Mouse (Mus musculus) intestine, embryonic 15.5 days (tissue): ENCODE results near the gene Krt26. TPM values are rescaled to one million over a fixed set of nuclear protein-coding genes. Genes with fewer than 3 reads are reported as not detected.
A peak's percentile ranks its signal among the peaks of the same experiment; 100 is the strongest.

Source experiments
- ATAC-seq: fragments of 200-750 bp; cut with Nextera tagmentation; 2 replicates; pipeline ENCODE4 v1.8.0; 2017; ENCODE audit warnings: moderate TSS enrichment, moderate library complexity
- H3K27ac ChIP-seq: fragments of 300-500 bp; sonication (generic); 2 replicates; pipeline ENCODE4 v1.5.1; 2015; ENCODE audit warnings: mild to moderate bottlenecking, inconsistent platforms
- H3K27me3 ChIP-seq: fragments of 300-500 bp; sonication (generic); replicated peaks from 2 replicates; pipeline ENCODE4 v1.6.1; 2015; ENCODE audit warnings: inconsistent platforms
- H3K36me3 ChIP-seq: fragments of 300-500 bp; sonication (generic); 2 replicates; pipeline ENCODE4 v1.6.1; 2015; ENCODE audit warnings: inconsistent platforms
- H3K4me1 ChIP-seq: fragments of 300-500 bp; sonication (generic); replicated peaks from 2 replicates; pipeline ENCODE4 v1.6.1; 2015; ENCODE audit warnings: inconsistent platforms
- H3K4me2 ChIP-seq: fragments of 300-500 bp; sonication (generic); replicated peaks from 2 replicates; pipeline ENCODE4 v1.6.1; 2015; ENCODE audit warnings: mild to moderate bottlenecking, inconsistent platforms
- H3K4me3 ChIP-seq: fragments of 300-500 bp; sonication (generic); replicated peaks from 2 replicates; pipeline ENCODE4 v1.5.1; 2015; ENCODE audit warnings: inconsistent platforms
- H3K9ac ChIP-seq: fragments of 300-500 bp; sonication (generic); 2 replicates; pipeline ENCODE4 v1.6.1; 2015; ENCODE audit warnings: inconsistent platforms
- H3K9me3 ChIP-seq: fragments of 300-500 bp; sonication (generic); 2 replicates; pipeline ENCODE4 v1.6.1; 2016; ENCODE audit warnings: inconsistent platforms
- WGBS: fragments of 180-500 bp; shearing (Covaris S2); methylation state at CpG from one replicate; pipeline ENCODE4 v1.1.7; 2015; 5-methylcytosine and 5-hydroxymethylcytosine counted together
- polyA plus RNA-seq: library from polyadenylated mRNA; unstranded; fragments of >200 nt; fragmentation: Nextera tagmentation; extraction: Ambion mirVana; gene quantifications from 2 replicates; pipeline ENCODE4 v1.2.1, GENCODE M21; 2015

Krt26 gene
- 0.11 TPM in 1 of 2 replicates, not detected in the other for polyA plus RNA-seq

GRCm38 (mm10) chr11:99337866-99338265, at the start of gene Krt26:
Krt26 (minus strand) TSS chr11:99337966.
- H3K4me3 ChIP-seq: no peak within 1 kb of the TSS
- no peaks in the 10 kb centered on the region for H3K4me1 ChIP-seq
- no peak for ATAC-seq
- WGBS: 92% methylated on average over 11 of the region's 11 CpGs
- H3K27ac ChIP-seq: no peak within 1 kb of the TSS
- no peaks in the 10 kb centered on the region for H3K36me3 ChIP-seq
- H3K9me3 ChIP-seq: no peaks in the 10 kb centered on the region
- no peaks in the 10 kb centered on the region for H3K27me3 ChIP-seq
- no peak within 1 kb of the TSS for H3K9ac ChIP-seq
- H3K4me2 ChIP-seq: no peak within 1 kb of the TSS

DNA sequence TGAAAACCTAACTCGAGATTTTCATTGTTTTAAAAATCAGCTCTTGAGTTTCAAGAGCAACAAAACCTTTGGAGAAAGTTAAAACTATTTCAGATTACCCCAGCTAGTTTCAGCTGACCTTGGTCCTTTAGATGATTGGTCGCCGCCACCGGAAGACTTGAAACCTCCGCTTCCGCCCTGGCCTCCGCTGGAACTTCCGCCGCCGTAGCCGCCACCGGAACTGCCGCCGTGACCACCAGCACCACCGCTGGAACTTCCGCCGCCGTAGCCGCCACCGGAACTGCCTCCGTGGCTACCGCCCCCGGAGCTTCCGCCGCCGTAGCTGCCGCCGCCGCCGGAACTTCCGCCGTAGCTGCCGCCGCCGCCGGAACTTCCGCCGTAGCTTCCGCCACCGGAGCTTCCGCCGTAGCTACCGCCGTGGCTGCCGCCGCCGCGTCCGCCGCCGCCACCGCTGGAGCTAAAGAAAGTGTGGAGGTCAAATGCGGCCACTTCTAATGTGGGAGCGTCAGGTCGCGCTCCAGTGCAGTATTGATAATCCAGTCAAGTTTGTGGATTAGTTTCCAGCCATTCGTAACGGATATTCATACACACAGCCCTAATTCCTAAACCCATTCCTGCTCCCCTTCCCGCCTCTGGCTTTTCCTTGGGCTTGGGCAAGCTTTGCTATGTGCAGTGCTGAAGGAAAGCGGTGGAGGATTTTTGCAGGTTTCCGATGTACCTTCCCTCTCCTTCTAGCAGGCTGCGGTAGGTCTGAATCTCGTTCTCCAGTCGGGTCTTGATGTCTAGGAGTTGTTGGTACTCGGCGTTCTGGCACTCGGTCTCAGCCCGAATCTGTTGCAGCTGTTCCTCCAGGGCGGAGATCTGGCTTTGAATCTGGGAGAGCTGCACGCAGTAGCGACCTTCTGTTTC, 48.3 kb upstream of the Krt26 start:
- whole genome bisulfite sequencing: under 1% methylated on average over 71 of the region's 71 CpGs

DNA sequence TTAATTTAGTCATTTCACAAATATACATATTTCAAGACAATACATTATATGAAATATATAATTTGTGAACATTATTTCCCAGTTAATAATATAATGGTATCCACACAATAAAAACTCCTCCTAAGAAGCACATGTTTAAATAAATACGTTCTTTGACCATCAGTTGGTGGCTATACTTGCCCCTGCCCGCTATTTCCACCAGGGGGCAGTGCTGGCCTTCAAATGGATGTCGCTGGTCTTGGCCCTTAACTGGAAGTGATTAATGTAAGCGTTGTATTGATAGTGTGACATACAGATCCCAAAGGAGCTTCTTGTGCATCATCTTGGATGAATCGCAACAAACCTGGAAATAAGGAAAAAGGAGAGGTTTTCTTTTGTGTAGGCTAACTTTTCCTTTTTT, 41.8 kb upstream of the Krt26 start:
- no peak overlapping the region for H3K9ac ChIP-seq
- no peaks in the 10 kb centered on the region for H3K4me1 ChIP-seq
- 24% methylated on average over 5 of the region's 5 CpGs for WGBS
- H3K9me3 ChIP-seq: no peaks in the 10 kb centered on the region
- no peak overlapping the region for H3K4me3 ChIP-seq
- H3K27ac ChIP-seq: no peak overlapping the region
- no peaks in the 10 kb centered on the region for H3K36me3 ChIP-seq
- 0 out of 2 replicates have a peak, but pooled peaks cover 3% of the 10 kb centered on the region for H3K27me3 ChIP-seq
- no peak overlapping the region for H3K4me2 ChIP-seq
- ATAC-seq: no peak

More for the DNA sequence above, 48.3 kb upstream of the Krt26 start:
- Histone ChIP-seq H3K4me2 (peak overlapping the region; percentile 64), H3K4me3 (peak overlapping the region; percentile 57), H3K4me1 (0 out of 2 replicates have a peak, but pooled peaks cover 4% of the 10 kb centered on the region), H3K9ac (peak overlapping the region; percentile 44), H3K9me3 (no peaks in the 10 kb centered on the region), H3K27me3 (no peaks in the 10 kb centered on the region), H3K27ac (peak overlapping the region; percentile 99), H3K36me3 (no peaks in the 10 kb centered on the region)
- ATAC-seq: peak; percentile 95

- no peak within 1 kb of the TSS for H3K9ac ChIP-seq
- H3K4me1 ChIP-seq: no peaks in the 10 kb centered on the region
- no peak within 1 kb of the TSS for H3K27ac ChIP-seq
- no peak within 1 kb of the TSS for H3K4me2 ChIP-seq
- H3K36me3 ChIP-seq: no peaks in the 10 kb centered on the region
- H3K4me3 ChIP-seq: no peak within 1 kb of the TSS
- WGBS: 82% methylated on average over 13 of the region's 13 CpGs
- no peaks in the 10 kb centered on the region for H3K9me3 ChIP-seq
- 0 out of 2 replicates have a peak, but pooled peaks cover 3% of the 10 kb centered on the region for H3K27me3 ChIP-seq
- ATAC-seq: no peak
Observed at GRCm38 (mm10) chr11:99374803-99375202, 37.0 kb upstream of the Krt26 start, which contains the start of gene Krt28. Krt28 (minus strand) TSS chr11:99374903.

DNA sequence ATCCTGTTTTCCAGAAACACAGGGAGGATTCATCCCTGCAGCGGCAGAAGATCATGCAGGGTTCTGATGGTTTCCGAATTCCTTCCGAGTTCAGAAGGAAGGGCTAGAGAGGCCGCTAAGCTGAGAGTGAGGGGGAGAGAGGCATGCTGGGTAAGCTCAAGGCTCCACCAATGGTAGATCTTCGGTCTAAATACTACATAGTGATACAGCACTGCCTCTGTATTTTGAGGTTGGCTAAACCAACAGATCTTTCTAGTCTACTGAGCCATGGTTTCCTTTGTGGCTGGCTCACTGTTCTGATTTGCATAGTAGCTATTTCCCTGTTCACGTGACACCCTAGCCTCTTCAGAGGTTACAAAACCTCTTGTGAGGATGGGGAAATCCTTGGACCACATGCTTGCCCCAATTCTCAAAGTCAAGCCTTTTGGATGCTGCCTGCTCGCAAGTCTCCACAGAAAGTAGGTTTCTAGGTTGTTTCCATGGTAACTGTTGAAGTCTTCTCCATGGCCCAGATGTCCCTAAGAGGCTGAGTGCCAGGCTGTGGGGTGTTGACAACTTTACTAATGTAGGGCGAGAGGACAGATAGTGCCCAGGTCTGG, 32.2 kb upstream of the Krt26 start:
- 88% methylated on average over 8 of the region's 8 CpGs for WGBS
- H3K4me2 ChIP-seq: no peak overlapping the region
- H3K4me3 ChIP-seq: no peak overlapping the region
- no peaks in the 10 kb centered on the region for H3K9me3 ChIP-seq
- no peaks in the 10 kb centered on the region for H3K27me3 ChIP-seq
- no peak overlapping the region for H3K9ac ChIP-seq
- H3K27ac ChIP-seq: no peak overlapping the region
- no peak for ATAC-seq
- H3K4me1 ChIP-seq: no peaks in the 10 kb centered on the region
- H3K36me3 ChIP-seq: no peaks in the 10 kb centered on the region

DNA sequence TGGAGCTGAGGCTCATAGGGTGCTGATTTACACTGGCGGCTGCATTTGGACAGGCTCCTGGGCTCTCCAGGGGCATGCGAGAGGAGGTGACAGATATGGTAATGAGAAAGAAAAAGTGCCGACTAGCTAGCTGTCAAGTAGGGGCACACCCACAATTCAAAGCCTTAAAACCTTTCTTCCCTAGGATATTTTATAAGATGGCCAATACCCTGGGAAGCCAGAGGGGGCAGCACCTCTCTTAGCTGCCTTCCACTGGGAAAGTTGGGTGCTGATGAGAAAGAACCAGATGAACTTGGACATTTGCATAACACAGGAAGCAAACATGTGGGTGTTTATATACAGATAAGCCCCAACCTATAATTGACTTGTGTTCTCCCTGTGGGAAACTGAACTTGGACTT, 31.5 kb upstream of the Krt26 start:
- no peak overlapping the region for H3K27ac ChIP-seq
- H3K9me3 ChIP-seq: no peaks in the 10 kb centered on the region
- H3K9ac ChIP-seq: no peak overlapping the region
- no peaks in the 10 kb centered on the region for H3K27me3 ChIP-seq
- 9% methylated on average over 3 of the region's 3 CpGs for WGBS
- no peak for ATAC-seq
- H3K36me3 ChIP-seq: no peaks in the 10 kb centered on the region
- H3K4me2 ChIP-seq: no peak overlapping the region
- no peak overlapping the region for H3K4me3 ChIP-seq
- no peaks in the 10 kb centered on the region for H3K4me1 ChIP-seq

- Histone ChIP-seq H3K36me3 (no peaks in the 10 kb centered on the region), H3K9me3 (no peaks in the 10 kb centered on the region), H3K27me3 (no peaks in the 10 kb centered on the region), H3K27ac (no peak overlapping the region), H3K4me3 (no peak overlapping the region), H3K4me1 (no peaks in the 10 kb centered on the region), H3K9ac (no peak overlapping the region), H3K4me2 (no peak overlapping the region)
- no peak for ATAC-seq
- 44% methylated on average over 10 of the region's 10 CpGs for WGBS
Observed at GRCm38 (mm10) chr11:99366791-99367190, 29.0 kb upstream of the Krt26 start.

- Histone ChIP-seq H3K9ac (no peak overlapping the region), H3K27ac (no peak overlapping the region), H3K36me3 (no peaks in the 10 kb centered on the region), H3K4me2 (no peak overlapping the region), H3K27me3 (no peaks in the 10 kb centered on the region), H3K4me3 (no peak overlapping the region), H3K4me1 (no peaks in the 10 kb centered on the region), H3K9me3 (no peaks in the 10 kb centered on the region)
- no peak for ATAC-seq
- WGBS: 26% methylated on average over 9 of the region's 9 CpGs
Observed at GRCm38 (mm10) chr11:99364412-99364811, 26.6 kb upstream of the Krt26 start.

DNA sequence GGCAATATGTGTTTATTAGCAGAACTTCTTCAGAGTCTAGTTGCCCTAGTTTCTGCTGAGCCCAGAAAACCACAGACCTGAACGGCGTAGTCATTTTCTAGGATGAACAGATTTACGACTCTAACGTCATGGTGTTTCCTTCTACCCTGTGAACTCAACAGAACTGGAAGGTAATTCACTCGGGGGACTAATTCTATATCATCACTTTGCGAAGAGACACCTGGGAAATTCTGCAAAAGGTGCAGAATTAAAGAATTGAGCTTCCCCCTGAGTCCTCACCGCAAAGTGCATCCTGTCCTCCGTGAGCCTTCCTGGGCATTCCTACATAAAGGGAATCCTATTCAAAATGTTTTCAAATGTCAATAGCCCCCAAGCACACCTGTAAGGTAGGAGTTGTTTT, 23.7 kb upstream of the Krt26 start:
- Histone ChIP-seq H3K4me3 (no peak overlapping the region), H3K4me2 (no peak overlapping the region), H3K27ac (no peak overlapping the region), H3K9ac (no peak overlapping the region), H3K4me1 (no peaks in the 10 kb centered on the region), H3K36me3 (no peaks in the 10 kb centered on the region), H3K27me3 (no peaks in the 10 kb centered on the region), H3K9me3 (no peaks in the 10 kb centered on the region)
- WGBS: 71% methylated on average over 8 of the region's 8 CpGs
- ATAC-seq: no peak

- Histone ChIP-seq H3K4me3 (no peak within 1 kb of the TSS), H3K27me3 (no peaks in the 10 kb centered on the region), H3K4me1 (no peaks in the 10 kb centered on the region), H3K9ac (no peak within 1 kb of the TSS), H3K4me2 (no peak within 1 kb of the TSS), H3K9me3 (no peaks in the 10 kb centered on the region), H3K27ac (no peak within 1 kb of the TSS), H3K36me3 (no peaks in the 10 kb centered on the region)
- ATAC-seq: no peak
- WGBS: 74% methylated on average over 12 of the region's 12 CpGs
Observed at GRCm38 (mm10) chr11:99351004-99351403, 13.2 kb upstream of the Krt26 start, which contains the start of gene Krt27. Krt27 (minus strand) TSS chr11:99351104.

DNA sequence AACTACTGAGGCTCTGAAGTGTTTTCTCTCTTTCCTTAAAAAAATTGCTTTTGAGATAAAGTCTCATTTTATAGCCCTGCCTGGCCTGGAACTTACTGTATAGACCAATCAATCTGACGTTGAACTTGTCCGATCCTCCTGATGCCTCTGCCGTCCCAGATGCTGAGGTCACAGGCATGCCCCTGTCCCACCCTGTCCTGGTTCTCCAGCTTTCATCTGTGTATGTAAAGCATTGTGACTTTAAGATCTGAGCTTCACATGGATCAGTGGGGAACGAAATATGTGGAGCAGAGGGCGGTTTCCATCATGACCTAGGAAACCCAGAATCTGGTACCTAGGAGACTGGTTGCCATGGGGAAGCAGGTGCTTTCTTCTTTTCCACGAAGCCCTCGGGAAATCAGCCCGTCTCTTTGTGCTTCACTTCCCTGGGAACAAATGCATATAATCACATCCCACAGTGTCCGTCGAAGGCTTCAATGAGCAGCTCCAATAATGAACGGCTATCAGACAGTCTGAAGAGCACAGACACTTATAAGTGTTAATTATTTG, 1.6 kb upstream of the Krt26 start:
- H3K4me2 ChIP-seq: no peak overlapping the region
- ATAC-seq: no peak

GRCm38 (mm10) chr11:99333426-99333825, 4.3 kb downstream of the Krt26 start:
- Histone ChIP-seq H3K4me1 (no peaks in the 10 kb centered on the region), H3K9me3 (no peaks in the 10 kb centered on the region), H3K27ac (no peak overlapping the region), H3K27me3 (no peaks in the 10 kb centered on the region), H3K9ac (no peak overlapping the region), H3K4me2 (no peak overlapping the region), H3K4me3 (no peak overlapping the region), H3K36me3 (no peaks in the 10 kb centered on the region)
- ATAC-seq: no peak
- WGBS: 51% methylated on average over 13 of the region's 13 CpGs

More for the DNA sequence above, 1.6 kb upstream of the Krt26 start:
- Histone ChIP-seq H3K27ac (no peak overlapping the region), H3K36me3 (no peaks in the 10 kb centered on the region), H3K9ac (no peak overlapping the region), H3K9me3 (no peaks in the 10 kb centered on the region), H3K4me3 (no peak overlapping the region), H3K27me3 (no peaks in the 10 kb centered on the region), H3K4me1 (no peaks in the 10 kb centered on the region)
- 79% methylated on average over 11 of the region's 11 CpGs for WGBS
